Mouse (Mus musculus): ENCODE results near the gene Plcb2.

DNA sequence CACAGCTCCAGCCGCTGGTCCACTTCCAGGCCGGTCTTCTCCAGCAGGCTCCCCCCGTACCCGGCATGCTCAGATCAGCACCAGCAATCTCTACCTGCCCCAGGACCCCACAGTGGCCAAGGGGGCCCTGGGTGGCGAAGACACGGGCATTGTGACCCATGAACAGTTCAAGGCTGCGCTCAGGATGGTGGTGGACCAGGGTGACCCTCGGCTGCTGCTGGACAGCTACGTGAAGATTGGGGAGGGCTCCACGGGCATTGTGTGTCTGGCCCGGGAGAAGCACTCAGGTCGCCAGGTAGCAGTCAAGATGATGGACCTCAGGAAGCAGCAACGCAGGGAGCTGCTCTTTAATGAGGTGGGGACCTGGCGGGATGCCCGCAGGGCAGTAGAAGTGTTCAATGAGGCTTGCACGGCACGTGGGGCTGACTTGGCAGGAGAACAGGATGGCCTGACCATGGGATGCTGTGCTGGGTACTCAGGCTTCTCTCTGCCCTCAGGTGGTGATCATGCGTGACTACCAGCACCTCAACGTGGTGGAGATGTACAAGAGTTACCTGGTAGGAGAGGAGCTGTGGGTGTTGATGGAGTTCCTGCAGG is 34.8 kb downstream of the Plcb2 start:
- TF ChIP-seq CTCF (IDR thresholded peaks at IDR 0.05; ENCODE audit: low read depth) (no peak), EP300 (optimal IDR thresholded peaks at IDR 0.05) (no peak)

All from stomach, postnatal 0 days (tissue).